Mouse (Mus musculus) bone marrow, adult 2 months (tissue): ENCODE results near the gene D10Jhu81e.

Experiments
- CTCF ChIP-seq: fragments of 200-500 bp; IDR thresholded peaks from 2 replicates; pipeline ENCODE4 v1.5.1; 2011; ENCODE audit warnings: low read length, control low read depth; ENCODE audit not compliant: control insufficient read depth, insufficient read depth
- POLR2A ChIP-seq: fragments of 200-500 bp; IDR thresholded peaks from 2 replicates; pipeline ENCODE4 v1.6.1; 2011; ENCODE audit warnings: low read depth, mild to moderate bottlenecking, control low read depth, low read length, borderline replicate concordance; ENCODE audit not compliant: control insufficient read depth

DNA sequence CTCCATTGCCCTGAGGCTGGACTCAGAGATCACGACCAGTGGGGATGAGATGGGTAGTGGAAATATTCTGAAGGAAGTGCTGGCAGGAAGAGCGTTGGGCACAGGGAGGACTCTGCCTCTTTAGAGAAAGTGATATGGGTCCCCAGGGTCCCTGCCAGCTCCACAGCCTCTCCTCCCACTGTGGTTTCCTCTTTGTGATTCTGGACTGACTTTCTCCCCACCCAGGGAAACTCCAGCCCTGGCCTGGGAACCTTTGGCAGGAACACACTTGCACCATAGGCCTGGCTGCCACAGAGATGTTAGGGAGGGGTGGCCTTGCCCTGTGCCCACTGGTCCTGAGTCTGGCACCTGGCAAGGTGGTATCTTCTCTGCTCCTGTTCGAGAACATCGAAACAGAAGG lies 39.6 kb downstream of the D10Jhu81e start:
- TF ChIP-seq CTCF (no peak), POLR2A (no peak)
